Mouse (Mus musculus): ENCODE data around the gene Akap8l. TPM values are rescaled to one million over a fixed set of nuclear protein-coding genes. Genes with fewer than 3 reads are reported as not detected.

Gene Akap8l
- total RNA-seq, 1 experiment from 2014 or later = 101 TPM

GRCm38 (mm10) chr17:32358943-32359340 is 8.5 kb upstream of the Akap8l start:
- ATAC-seq (replicated peaks; ENCODE audit: low read depth, poor library complexity, severe bottlenecking) = no peak

DNA sequence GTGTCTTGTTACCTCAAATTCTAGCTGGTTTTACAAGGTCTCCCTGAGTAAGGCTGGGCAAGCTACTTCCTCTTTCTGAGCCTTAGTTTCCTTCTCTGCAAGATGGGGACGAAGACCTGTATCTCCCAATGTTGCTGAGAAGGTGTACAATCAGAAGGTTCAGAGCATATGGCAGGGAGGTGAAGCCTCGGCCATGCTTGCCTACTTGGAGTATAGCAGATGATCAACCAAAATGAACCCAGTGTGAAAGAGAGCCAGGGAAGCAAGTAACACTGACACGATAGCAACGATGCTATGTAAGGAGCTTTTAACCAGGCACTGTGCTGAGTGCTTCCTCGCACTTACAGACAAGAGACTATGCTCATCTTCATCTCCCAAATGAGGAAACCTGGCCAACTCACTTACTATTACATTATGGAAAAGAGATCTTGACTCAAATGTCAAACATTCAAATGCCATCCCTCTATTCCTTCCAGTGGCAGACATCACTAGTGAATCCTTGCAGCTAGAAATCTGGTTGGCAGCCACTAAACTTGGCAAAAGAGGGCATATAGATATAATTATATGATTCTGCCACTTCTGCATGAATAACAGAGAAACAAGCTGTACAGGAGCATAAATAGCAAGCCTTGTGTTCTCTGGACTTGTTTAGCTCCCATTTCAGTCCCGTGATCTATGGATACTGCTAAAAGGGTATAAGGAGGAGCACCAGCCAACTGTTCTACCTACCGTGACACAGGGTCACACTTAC is 8.0 kb upstream of the Akap8l start:
- no peak for ATAC-seq (replicated peaks; ENCODE audit: low read depth, poor library complexity, severe bottlenecking)

DNA sequence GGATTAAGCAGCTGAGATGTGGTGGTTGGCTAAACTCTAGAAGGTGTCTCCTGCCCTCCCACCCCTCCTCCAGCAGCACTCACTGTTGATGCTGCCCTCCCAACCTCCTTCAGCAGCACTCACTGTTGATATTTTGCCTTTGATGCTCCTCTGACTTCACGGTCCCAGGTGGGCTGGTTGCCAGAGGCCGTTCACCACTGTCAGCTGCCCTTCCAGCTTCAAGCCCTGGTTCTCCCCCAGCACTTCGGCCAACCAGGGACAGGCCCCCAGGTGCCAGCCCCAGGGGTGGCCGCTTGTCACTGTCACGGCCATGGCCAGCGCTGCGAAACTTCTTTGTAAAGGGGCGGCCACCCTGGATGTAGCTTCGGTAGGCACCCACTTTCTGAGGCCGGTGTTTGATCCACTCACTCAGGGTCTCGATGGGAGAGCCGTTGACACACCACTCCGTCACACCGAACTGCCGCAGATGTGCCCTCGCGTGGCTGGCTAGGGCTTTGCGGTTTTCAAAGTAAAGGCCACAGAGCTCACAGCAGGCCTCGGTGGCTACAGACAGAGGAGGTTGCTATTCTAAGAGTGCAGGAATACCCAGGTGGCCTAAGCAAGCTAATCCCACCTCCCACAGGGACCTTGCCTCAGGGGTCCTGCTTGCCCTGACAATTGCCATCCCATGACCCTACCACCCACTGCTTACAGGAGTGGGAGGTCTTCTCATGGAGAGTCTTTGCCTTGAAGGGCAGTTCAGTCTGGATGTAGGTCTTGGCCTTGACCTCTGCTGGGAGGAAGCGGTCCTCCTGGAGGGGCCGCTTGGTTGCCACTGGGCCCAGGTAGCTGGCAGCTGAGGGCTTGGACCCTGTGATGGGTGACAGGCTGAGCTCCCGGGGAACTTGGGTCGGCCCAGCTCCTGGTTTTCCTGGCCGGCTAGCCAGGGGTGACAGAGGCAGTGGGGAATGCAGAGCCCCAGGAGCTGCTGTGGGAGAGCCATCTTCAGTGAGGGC is 6.7 kb upstream of the Akap8l start:
- no peak for ATAC-seq (replicated peaks; ENCODE audit: low read depth, poor library complexity, severe bottlenecking)

- no peak for ATAC-seq (replicated peaks; ENCODE audit: low read depth, poor library complexity, severe bottlenecking)
These were observed 5.9 kb upstream of the Akap8l start for GRCm38 (mm10) chr17:32356281-32356680.

- ATAC-seq (replicated peaks; ENCODE audit: low read depth, poor library complexity, severe bottlenecking) = no peak
These were observed 4.6 kb upstream of the Akap8l start for GRCm38 (mm10) chr17:32355031-32355430.

- no peak for ATAC-seq (replicated peaks; ENCODE audit: low read depth, poor library complexity, severe bottlenecking)
These were observed 3.8 kb upstream of the Akap8l start for GRCm38 (mm10) chr17:32354211-32354610.

DNA sequence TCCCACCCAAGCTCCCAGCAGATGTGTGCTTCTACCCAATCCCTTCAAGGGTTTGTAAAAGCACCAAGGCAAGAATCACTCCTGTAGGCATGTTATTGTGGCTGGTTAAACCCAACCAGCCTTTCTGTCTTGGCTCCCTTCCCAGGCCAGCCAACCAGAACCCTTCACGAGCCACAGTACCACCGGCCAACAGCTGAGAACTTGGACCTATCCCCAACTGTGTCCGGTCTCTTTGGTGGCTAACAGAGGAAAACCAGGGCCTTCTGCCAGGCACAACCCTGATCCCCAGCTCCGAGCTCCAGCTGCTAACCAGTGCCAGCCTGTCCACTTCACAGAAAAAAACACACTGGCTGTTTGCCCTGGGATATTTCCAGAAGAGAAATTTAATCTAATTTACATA is 3.3 kb upstream of the Akap8l start:
- ATAC-seq (replicated peaks; ENCODE audit: low read depth, poor library complexity, severe bottlenecking) = no peak

GRCm38 (mm10) chr17:32351726-32352125 is 1.3 kb upstream of the Akap8l start:
- no peak for ATAC-seq (replicated peaks; ENCODE audit: low read depth, poor library complexity, severe bottlenecking)

DNA sequence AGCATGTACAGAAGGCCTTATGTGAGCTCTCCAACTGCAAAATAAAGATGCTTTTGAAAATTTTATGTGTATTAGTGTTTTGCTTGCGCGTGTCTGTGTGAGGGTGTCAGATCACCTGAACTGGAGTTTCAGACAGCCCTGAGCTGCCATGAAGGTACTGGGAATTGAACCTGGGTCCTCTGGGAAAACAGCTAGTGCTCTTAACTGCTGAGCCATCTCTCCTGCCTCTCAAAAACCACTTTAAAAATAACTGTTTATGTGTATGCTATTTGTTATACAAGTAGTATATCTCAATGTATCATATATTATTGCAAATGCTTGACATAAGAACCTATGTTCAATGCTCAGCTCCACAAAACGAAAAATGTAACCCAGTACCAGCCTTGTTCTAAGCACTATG is 862 bp upstream of the Akap8l start:
- no peak for ATAC-seq (replicated peaks; ENCODE audit: low read depth, poor library complexity, severe bottlenecking)

GRCm38 (mm10) chr17:32349851-32350381 is 491 bp downstream of the Akap8l start:
- ATAC-seq (replicated peaks; ENCODE audit: low read depth, poor library complexity, severe bottlenecking) = 0 out of 2 replicates have a peak, but pooled peaks have one; percentile 1

- peak; percentile 55 for ATAC-seq (replicated peaks; ENCODE audit: low read depth, poor library complexity, severe bottlenecking)
These were observed 1.2 kb downstream of the Akap8l start for GRCm38 (mm10) chr17:32349037-32349732.

- no peak for ATAC-seq (replicated peaks; ENCODE audit: low read depth, poor library complexity, severe bottlenecking)
These were observed 2.0 kb downstream of the Akap8l start for GRCm38 (mm10) chr17:32348406-32348805.

- ATAC-seq (replicated peaks; ENCODE audit: low read depth, poor library complexity, severe bottlenecking) = no peak
These were observed 9.3 kb downstream of the Akap8l start for GRCm38 (mm10) chr17:32341102-32341501.

DNA sequence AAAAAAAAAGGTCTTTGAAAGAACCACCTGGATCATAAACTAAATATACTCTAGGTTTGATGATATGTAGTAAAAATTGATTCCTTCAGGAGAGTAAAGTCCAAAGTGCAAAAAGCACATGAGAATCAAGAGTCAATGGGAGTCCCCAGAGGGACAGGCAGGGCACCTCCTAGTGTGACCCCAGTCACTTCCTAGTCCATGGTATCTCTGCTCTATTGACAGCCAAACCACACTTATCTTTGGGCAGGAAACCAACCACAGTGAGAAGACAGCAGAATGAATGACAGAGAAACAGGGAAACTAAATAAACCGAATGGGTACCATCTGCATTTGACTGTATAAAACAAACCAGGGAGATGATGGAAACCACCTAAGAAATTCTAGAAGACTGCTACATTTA is 10.3 kb downstream of the Akap8l start:
- peak; percentile 56; the same call in 1 of the 2 replicates for ATAC-seq (replicated peaks; ENCODE audit: low read depth, poor library complexity, severe bottlenecking)

DNA sequence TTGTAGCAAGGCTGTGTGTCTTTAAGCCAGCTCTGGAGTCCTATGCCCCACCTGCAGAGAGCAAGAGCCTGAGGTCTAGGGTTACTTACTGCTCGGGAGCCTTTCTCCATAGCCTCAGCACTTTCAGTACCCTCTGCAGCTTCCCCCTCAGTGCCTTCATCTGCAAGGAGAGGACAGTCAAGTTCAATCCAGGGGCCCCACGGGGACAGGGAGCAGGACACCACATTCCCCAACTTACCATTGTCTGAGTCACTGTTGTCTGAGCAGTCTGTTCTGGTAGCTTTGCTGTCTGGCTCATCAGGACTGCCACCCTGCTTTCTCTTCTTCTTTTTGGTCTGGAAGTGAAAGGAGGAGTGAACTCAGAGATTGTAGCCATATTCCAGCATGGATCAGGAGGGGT is 14.5 kb downstream of the Akap8l start:
- no peak for ATAC-seq (replicated peaks; ENCODE audit: low read depth, poor library complexity, severe bottlenecking)

- no peak for ATAC-seq (replicated peaks; ENCODE audit: low read depth, poor library complexity, severe bottlenecking)
These were observed 15.5 kb downstream of the Akap8l start for GRCm38 (mm10) chr17:32334921-32335320.

- no peak for ATAC-seq (replicated peaks; ENCODE audit: low read depth, poor library complexity, severe bottlenecking)
These were observed 16.6 kb downstream of the Akap8l start for GRCm38 (mm10) chr17:32333675-32334303.

- ATAC-seq (replicated peaks; ENCODE audit: low read depth, poor library complexity, severe bottlenecking) = no peak
These were observed 22.9 kb downstream of the Akap8l start for GRCm38 (mm10) chr17:32327501-32327900.

- no peak for ATAC-seq (replicated peaks; ENCODE audit: low read depth, poor library complexity, severe bottlenecking)
These were observed 27.6 kb downstream of the Akap8l start for GRCm38 (mm10) chr17:32322809-32323208.

DNA sequence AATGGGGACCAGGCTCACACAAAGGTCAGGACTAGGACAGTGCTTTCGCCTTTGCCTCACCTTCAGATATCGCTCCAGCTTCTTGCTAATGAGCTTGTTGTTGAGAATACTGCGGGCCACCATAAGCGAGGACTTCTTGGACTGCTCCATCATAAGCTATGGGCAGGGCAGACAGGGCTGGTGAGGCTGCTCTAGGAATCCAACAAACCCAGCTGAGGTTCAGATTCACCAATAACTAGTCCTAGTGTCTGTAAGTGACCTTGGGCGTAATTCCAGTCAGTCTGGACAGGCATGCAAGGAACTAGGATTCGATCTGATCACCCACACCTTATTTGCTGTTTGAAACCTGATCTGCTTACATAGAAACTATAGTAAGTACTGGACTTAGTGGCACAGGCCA is 28.6 kb downstream of the Akap8l start:
- ATAC-seq (replicated peaks; ENCODE audit: low read depth, poor library complexity, severe bottlenecking) = no peak

Data from common myeloid progenitor, adult 5-6 weeks (primary cell).